Mouse (Mus musculus): ENCODE results near the gene Otud5.

DNA sequence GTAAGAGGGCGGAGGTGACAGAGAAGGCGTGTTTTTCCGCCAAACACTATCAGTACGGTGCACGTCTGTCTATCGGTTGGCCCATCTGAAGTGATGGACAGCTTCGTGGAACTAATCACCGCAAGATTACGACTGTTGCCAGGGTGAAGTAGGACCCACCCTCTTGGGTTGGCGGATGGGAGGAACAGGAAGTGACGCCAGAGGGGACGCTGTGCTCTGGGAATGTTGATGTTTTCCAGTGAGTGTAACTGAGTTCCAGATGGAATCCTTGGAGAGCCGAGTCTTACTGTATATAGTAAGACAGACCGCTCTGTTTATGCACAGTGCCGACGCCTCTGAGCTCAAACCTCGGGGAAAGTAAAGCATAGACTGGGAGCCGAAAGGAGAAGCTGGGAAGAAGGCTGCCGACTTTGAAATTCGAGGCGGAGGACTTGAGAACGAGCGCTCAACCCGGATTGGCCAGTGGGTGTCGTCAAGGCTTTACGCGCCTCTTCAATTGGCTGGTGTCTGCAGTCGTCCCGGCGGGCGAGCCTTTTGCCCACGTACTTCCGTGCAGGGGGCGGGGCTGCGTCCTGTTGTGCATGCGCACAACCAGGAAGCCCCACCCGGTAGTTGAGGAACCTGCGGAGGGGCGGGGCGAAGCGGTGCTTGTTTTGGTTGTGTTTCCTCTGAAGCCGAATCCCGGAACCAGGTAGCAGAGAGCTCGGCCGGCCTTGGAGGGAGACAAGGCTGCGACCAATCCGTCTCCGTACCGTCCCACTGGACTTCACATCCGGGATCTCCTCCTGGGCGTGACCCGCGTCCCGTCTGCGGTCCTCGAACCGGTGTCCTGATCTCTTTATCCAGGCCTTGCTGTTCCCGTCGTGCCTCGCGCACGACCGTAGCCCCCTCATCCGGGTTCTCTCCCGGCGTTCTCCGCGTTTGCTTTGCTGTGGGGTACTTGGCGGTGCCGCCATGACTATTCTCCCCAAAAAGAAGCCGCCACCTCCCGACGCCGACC lies at the start of gene Otud5:
- TF ChIP-seq CTCF (IDR thresholded peaks at IDR 0.05; ENCODE audit: borderline replicate concordance, insufficient read depth, low read length) (no peak), POLR2A (IDR thresholded peaks at IDR 0.05; ENCODE audit: low read depth, low read length) (peak; percentile 50)
